Mouse (Mus musculus): ENCODE measurements at regions not wholly inside any gene's neighbourhood (a gene's known extent, or its start where the extent isn't known, plus 50 kb on each side); places are given as distances from the start of the nearest gene placed in this dataset.
"Not testable (repeated sequence)": the region's sequence is repeated elsewhere in the genome, so short reads cannot be mapped to it uniquely, and the experiment has no call there.

GRCm38 (mm10) chr8:54239106-54239505, 161.7 kb downstream of the Vegfc start:
- not testable (repeated sequence) for DNase-seq (ENCODE audit: extremely low spot score in 1 of 2, low spot score in 1 of 2)

- DNase-seq (ENCODE audit: extremely low spot score in 1 of 2, low spot score in 1 of 2), result no peak
Observed at GRCm38 (mm10) chr8:54255434-54255833, 178.0 kb downstream of the Vegfc start.

- peak in 1 of 2 experiments; percentile 14 for DNase-seq (ENCODE audit: extremely low spot score in 1 of 2, low spot score in 1 of 2)
Observed at GRCm38 (mm10) chr8:54270110-54270509, 192.7 kb downstream of the Vegfc start.

GRCm38 (mm10) chr8:54273080-54273479, 195.7 kb downstream of the Vegfc start:
- no peak for DNase-seq (ENCODE audit: extremely low spot score in 1 of 2, low spot score in 1 of 2)

- DNase-seq (ENCODE audit: extremely low spot score in 1 of 2, low spot score in 1 of 2), result no peak
Observed at GRCm38 (mm10) chr8:54275487-54275886, 198.1 kb downstream of the Vegfc start.

Data from frontal cortex, adult 2 months (tissue).